Mouse (Mus musculus) G1E (cell line): ENCODE results near the gene Psd.

Experiments used
- CTCF ChIP-seq: IDR thresholded peaks from 2 replicates; pipeline ENCODE4 v1.5.1; 2012; ENCODE audit warnings: low read depth, low read length, inconsistent platforms, mixed read lengths
- GATA1 ChIP-seq: IDR thresholded peaks from 2 replicates; pipeline ENCODE4 v1.6.1; 2012; ENCODE audit warnings: borderline replicate concordance, low read length, inconsistent platforms, mixed read lengths
- TAL1 ChIP-seq: conservative IDR thresholded peaks from 2 replicates; pipeline ENCODE4 v1.6.1; 2012; ENCODE audit warnings: low read depth, low read length, inconsistent platforms, mixed read lengths

- TF ChIP-seq CTCF (no peak), TAL1 (no peak), GATA1 (no peak)
Measured at GRCm38 (mm10) chr19:46375891-46376290, 48.9 kb upstream of the Psd start.
